Mouse (Mus musculus): ENCODE measurements at regions not wholly inside any gene's neighbourhood (a gene's known extent, or its start where the extent isn't known, plus 50 kb on each side); places are given as distances from the start of the nearest gene placed in this dataset.
A peak's percentile ranks its signal among the peaks of the same experiment; 100 is the strongest.

DNA sequence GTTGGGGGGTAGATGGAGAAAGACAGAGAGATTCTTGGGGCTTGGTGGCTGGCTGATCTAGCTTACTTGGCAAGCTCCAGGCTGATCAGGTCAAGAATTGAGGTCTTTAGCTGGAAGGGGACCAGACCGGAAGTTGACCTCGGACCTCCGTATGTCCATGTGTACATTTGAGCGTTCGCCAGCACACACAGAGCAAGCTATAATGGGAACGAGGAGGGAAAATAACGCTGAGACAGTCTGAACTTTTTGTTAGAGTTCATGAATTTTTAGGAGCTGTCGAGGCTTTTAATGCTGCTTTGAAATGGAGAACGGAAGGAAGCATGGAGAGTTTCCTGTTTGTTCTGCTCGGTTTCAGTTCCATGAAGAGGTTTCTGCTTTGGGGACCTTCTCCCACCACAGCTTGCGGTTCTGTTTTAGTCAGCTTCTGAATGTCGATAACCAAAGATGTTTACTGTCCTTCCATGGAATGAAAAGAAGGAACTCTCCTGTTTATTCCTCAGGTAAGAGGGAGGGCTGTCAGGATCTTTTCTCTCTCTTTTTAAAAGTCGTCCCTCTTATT is 226.0 kb upstream of the Pkn2 start:
- intact Hi-C loops (cut with DNase I), result no loop called here
- DNase-seq, result no peak

DNA sequence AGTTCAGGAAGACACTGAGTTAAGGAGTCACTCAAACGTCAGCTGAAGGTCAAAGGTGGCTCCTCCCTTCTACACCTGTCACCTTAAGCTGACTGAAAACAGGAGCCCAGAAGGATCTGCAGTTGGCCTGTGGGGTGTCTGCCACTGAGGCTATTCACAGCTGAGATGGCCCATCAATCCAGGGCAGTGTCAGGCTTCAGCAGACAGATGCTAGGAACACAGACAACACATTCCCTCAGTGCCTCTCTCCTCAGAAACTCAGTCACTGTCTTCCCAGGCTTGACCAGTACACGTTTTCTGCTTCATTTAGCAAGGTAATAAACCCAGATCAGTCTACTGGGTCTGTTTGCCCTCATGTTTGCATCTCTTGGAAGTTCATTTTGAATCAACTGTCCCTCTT is 222.9 kb upstream of the Pkn2 start:
- intact Hi-C loops (cut with DNase I), result no loop called here
- no peak for DNase-seq

DNA sequence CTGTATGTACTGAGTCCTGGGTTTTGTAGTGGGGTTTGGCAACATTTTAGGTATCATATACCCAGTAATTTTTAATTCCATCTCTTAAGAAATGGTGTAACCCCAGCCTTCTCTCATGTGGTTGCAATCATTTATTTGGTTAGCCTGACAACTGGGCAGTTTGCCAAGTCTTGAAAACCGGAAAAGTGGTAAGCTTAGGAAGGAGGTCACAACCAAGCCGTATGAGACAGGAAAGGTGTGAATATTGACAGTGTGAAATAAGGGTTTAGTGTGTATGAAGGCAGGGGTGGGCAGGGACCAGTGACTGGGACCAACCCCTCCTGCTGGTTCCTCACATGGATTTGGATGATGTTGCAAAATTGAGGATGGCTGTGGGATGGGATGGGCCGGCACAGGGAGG is 221.5 kb upstream of the Pkn2 start:
- peak; percentile 19 to 45 for DNase-seq
- intact Hi-C loops (cut with DNase I), result no loop called here

DNA sequence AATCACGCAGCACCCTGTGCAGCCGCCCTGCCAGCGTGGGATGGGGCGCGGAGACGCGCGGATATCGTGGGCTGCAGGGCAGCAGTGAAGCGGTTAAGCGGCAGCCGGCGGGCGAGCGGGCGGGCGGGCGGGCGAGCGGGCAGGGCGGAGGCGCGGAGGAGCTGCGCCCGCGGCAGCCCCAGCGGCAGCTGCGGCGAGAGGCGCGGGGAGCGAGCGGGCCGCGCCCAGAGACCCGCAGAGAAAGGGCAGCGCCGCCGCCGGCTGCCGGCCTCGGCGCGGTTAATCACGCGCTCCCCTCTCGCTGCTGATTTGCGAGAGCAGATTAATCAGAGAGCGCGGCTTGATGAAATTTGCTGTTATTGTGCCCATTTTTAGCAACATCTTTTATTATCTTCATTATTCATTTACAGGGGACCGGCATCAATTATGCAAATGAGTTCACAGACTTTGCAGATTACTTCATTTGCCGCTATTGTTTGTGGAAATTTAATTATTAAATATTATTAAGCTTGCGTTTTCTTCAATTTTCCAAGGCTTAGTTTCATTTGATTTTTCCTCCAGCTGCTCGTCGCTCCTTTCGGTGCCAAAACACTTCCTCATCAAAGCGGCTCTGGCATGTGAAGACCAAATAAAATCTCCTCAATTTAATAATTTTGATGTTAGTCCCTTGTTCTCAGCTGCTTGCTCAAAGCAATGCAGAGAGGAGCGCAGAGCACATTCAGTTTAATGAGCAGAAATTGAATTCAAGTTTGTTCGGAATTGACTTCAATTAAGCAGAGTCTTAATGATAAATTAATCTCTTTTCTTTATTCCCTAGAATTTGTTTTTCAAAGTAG is 219.2 kb upstream of the Pkn2 start:
- peak; percentile 13 to 14 for DNase-seq
- intact Hi-C loops (cut with DNase I), result no loop called here

DNA sequence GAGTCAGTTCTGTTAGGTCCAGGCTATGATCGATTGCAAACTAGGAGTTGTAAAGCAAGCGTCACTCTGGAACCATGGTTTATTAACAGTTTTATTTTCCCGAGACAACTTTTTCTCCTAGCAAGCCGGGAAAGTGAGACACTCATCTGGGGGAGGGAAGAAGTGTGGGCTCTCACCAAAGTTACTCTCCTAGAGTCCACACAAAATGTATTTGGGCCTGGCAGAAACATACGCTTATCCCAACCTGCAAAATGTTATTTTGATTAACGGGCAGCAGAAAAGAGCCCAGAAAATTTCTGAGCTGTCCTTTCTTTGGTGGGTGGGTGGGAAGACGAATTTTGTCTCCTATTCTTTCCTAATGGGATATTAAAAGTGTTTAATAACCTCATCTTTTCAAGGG is 218.4 kb upstream of the Pkn2 start:
- intact Hi-C loops (cut with DNase I), result no loop called here
- DNase-seq, result no peak

DNA sequence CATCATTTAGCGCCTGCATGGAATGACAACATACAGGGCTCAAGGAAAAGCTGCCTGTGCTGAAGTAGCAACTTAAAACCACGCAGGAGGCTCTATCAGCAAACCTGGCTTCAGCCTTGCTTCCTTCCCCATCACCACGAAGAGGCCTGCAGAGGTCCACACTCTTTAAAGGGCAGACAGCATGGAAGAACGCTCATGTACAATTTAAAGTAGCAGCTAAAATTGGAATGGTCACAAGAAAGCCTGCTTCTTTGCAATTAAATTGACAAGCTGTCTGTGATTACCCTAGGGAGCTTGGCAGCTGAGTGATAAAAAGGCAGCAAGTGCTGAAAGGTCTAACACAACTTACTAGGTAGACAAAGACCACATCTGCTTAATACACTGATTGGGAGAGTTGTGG is 210.4 kb upstream of the Pkn2 start:
- DNase-seq, result peak; percentile 10 to 21
- intact Hi-C loops (cut with DNase I), result no loop called here

DNA sequence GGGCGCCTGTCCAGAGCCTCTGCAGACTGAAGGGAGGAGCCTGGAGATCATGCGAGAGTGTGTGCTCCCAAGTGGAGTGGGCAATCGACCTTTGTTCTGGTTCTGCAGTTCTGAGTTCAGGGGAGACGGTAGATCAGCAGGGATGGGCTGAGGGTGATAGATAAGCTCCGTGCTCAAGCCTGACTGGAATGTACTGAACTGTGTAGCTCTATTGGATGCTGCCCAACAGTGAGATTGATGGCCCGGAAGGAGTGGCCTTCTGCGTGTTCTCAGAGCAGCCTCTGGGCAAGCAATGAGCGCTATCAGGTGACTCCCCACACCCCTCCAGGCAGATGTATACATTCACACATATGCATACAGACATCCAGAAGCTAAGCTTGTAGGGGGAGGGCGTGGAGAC is 209.1 kb upstream of the Pkn2 start:
- intact Hi-C loops (cut with DNase I), result no loop called here
- DNase-seq, result peak; percentile 38 to 53

DNA sequence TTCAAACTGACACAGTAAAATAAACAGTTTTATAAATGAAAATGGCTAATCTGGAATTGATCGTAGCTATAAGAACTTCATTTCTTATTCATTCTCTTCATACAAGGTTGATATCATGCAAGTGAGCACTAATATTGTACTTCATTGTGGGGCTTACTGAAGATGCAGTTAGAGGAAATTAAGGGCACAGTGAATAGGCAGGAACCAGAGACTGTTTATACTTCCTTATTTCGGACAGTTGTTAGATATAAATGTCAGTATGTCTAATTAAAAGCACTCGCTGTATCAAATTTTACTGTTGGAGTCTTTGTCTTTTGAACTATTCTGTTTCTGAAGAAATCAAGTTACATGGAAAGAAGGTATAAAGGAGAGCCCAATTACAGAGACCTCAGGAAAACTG is 208.5 kb upstream of the Pkn2 start:
- intact Hi-C loops (cut with DNase I), result no loop called here
- DNase-seq, result no peak

DNA sequence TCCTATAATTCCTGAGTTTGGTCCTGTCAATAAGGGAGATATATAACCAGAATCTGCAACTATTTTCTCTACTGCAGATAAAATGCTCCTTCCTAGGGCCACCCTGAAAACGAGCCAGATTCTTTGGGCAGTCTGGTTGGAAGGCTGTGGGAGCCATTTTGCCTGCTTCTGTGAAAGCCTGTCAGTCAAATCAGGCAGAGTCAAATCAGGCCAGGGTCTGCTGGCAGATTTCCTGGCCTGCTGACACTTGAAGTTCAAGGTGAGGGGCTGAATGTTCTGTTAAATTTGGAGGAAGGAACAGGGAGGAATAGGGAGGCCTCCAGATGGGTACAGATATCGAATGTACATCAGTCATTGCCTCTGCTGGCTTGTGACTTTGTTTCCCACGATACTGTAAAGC is 206.0 kb upstream of the Pkn2 start:
- peak; percentile 13 to 14 for DNase-seq
- intact Hi-C loops (cut with DNase I), result no loop called here

DNA sequence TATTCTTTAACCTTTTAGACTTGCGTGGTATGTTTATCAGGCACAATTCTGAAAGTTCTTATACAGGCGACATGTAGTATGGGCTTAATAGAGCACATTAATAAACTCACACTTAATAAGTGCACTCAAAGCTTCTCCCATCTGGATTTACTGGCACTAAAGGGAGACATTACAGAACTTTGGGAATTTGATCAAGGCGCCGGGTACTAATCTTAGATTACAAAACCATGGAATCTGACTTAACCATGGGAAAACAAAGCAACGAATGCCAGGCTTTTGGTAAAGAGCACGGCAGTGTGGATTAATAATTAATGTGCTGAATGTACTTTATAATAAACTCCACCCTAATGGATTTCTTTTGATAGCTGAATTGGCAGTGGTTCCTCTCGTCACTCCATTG is 196.5 kb upstream of the Pkn2 start:
- DNase-seq, result no peak
- intact Hi-C loops (cut with DNase I), result no loop called here

DNA sequence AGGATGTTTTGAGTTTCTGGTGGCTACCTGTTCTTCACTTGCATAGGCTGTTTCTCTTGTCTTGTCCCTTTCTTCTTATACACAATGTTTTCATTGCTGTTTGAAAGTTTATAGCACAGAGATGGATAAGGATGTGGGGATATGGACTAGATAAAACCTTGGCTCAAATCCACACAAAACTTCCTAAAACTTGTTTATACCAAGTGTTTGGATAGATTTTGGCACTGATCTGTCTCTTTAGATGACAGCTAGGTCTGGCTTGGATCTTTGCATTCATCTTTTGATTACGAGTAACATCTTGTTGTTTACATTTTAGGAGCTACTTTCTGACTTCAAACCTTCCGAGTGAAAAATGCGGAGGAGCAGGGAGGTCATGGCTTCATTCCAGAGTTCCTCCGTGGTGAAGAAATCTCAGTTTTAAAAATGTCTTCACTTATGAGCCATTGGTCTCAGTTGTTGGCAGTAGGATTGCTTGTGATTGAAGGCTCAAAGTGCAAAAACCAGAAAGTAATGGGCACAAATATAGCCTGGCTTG is 190.1 kb upstream of the Pkn2 start:
- intact Hi-C loops (cut with DNase I), result no loop called here

DNA sequence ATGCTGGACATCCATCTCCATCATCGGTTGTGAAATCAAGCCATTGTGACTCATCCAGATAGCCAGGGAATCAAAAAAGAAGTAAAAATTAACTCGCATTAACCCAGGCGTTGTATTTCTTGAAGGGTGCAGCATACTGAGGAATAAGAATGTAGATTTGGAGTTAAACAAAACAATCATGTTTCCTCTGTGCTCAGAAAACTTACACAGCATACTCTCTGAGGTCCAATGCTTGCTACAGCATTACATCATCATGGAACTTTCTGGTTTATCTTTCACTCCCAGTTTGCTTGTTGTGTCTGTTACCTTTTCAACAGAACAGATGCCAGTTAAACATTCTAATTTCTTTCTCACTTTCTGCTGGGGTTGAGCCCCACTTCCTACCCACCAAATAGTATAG is 173.1 kb upstream of the Pkn2 start:
- intact Hi-C loops (cut with DNase I), result no loop called here
- no peak for DNase-seq

More for the DNA sequence above, 190.1 kb upstream of the Pkn2 start:
- DNase-seq, result no peak

DNA sequence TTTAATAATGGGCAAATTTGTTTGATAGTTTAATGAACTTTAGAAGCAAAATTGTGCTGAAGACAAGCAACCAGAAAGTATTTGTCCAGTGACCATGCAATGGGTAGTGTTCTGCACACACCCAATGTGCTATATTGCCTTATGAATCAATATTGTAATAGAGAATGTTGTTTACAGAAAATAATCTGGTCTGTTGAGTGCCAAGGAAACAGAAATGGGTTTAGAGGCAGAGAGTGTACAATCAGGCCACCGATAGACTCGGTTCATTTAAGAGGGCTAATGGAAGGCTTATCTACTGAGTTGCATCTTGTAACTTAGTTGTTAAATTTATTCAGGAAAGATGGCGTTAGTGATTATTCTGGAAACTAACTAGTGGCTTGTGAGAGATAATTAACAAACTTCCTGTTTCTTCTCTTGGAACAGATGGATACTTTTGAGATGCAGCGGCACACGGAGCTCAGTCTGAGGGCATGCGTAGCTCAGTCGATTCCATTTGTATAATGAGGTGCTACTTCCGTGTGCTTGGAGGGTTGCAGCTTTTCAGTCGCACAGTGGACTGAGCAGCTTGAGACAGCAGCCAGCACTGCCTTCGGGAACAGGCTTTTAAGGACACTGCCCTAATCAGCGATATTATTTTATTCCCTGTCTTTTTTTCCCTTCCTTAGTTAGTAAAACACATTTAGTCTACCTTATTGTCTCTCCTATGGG is 171.6 kb upstream of the Pkn2 start:
- intact Hi-C loops (cut with DNase I), result no loop called here
- no peak for DNase-seq

DNA sequence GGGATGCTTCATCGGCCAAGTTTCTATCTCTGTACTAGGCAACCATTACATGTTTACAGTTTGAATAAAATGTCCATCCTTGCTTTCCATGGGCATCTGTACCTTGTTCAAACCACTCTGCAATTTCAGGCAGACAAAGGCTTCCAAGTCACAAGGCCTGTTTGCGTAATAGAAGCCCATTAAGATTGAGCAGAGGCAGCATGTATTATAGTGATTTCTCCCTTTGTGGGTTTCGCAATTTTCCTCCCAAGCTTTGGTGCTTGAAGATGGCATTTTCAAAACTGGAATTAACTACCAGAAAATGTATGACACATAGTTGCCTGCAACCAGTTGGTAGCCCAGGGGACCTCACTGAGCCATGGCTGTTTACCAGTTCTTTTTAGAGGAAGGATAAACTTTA is 158.9 kb upstream of the Pkn2 start:
- no peak for DNase-seq
- intact Hi-C loops (cut with DNase I), result no loop called here

DNA sequence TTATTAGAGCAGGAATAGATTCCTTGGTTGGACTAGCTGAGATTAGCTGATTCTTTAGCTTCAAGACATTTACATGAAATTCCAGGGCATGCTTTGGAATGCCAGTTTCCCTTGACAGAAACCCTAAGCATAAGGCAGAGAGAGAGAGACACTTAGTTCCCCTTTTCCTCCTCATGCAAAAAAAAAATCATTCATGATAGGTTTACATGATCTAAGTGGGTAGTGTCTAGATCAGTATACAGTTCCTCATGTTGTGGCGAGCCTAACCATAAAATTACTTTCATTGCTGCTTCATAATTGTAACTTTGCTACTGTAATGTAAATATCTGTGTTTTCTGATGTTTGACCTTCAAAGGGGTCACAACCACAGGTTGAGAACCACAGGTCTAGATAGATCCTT is 154.3 kb upstream of the Pkn2 start:
- intact Hi-C loops (cut with DNase I), result no loop called here
- no peak for DNase-seq

DNA sequence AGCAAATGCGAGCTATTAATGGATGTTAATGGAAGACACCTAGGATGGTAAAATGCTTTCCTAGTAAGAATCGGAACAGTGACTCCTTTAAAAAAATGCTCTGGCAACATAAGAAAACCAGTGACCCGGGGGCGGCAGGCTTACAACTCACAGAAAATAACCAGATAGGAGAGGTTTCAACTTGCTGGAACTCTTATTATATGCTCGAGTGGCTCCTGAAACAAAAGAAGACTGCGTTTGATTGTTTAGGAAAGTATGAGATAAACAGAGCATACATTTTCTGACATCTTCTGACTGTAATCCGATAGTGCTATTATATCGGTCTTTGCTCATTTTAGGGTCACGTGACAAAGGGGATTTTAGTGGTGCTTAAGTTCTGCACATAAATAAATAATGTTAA is 152.8 kb upstream of the Pkn2 start:
- intact Hi-C loops (cut with DNase I), result no loop called here

DNA sequence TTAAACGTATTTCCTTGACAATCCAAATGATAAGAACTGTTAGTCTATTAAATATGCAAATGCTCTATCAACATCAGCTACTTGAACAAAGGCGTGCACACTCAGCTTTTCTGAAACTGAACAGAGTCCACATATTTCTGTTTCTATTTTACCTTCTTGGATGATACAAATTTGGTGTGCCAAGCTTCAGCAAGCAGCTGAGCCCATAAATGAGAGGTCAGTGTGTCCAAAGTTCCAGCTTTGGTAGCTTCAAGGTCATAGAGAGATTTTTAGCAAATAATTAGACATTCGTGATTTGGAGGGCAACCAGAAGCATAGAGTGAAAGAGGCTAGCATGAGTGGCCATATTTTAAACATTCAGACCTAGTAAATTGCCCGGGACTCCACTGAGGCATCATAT is 140.7 kb upstream of the Pkn2 start:
- intact Hi-C loops (cut with DNase I), result no loop called here

More for the DNA sequence above, 152.8 kb upstream of the Pkn2 start:
- no peak for DNase-seq

DNA sequence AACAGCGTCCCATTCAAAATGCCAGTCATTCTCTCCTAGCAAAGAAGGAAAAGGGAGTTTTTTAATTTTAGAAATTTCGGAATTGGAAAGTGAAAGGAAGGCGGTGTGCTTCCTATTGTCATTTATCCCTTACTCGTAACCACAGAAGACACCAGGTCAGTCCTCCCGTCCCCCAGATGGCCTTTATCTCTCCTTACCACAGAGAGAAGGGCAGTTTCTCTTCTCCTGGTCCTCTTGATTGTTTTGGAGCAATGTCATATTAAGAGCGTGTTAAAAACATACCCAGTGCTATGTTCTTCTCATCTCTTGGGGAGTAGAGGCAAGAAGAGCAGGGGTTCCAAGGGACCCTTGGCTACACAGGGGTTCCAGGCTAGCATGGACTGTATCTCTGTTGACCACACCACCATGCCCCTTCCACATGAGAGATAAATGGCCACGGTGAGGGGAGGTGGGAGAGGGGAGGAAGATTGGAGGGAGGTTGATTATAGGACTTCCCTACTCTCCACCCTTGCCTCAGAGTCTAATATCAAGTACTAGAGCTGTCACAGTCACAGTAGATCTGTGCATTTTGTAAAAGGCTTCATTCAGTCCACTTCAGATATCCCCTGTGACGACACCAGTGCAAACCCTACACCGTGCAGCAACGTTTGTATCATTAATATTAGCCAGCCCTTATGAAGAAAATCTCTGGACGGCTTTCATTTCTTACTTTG is 139.5 kb upstream of the Pkn2 start:
- DNase-seq, result no peak
- intact Hi-C loops (cut with DNase I), result no loop called here

More for the DNA sequence above, 140.7 kb upstream of the Pkn2 start:
- DNase-seq, result no peak

DNA sequence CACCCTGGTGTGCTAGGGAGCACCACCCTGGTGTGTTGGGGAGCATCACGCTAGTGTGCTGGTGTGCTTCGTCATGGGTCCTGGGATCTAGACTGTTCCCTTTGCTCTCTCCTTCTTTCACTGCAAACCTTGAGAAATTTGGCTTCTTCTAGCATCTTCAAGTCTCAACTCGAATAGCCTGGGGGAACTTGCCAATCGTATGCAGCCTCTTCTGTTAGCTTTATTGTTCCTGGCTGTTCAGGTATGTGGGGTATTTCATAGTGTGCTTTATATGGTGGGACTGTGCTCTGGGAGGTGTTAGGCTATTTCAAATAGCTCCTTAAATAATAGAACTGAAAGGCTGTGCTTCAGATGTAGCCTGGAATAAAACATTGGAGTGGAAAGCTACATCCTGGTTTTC is 135.7 kb upstream of the Pkn2 start:
- DNase-seq, result no peak
- intact Hi-C loops (cut with DNase I), result no loop called here

DNA sequence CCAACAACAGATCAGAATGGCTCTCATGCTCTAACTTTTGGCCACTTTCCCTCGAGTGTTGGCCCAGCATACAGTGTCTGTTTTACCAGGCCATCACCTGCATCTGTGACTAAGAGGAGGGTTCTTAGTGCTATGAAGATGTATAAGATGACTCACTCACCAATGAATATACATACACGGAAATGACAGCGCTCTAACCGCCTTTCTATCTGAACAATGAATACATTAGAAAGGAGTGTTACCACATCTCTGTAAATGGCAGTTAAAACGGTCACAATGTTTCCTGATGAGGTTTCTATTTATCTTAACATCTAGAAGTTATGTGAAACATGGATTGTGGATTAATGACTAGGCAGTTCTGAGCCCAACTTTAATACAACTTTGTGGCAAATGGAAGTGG is 135.0 kb upstream of the Pkn2 start:
- DNase-seq, result no peak

DNA sequence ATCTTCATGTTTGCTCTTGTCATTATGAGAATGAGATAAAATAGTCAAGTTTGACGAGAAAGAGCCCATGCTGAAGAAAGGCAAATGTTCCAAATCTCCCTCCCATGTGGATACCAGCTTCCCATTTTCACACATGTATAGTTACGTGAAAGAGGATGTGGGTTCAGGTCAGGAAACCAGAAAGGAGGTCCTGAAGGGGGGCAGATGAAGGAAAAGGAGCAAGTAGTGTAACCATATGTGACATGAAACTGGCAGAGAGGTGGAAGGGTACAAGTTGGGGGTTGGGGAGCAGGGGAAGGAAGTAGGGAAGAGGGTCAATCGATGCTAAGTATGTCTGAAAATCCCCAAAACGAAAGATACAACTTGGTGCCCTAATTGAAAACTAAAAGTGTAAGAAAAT is 132.6 kb upstream of the Pkn2 start:
- DNase-seq, result no peak
- intact Hi-C loops (cut with DNase I), result no loop called here

More for the DNA sequence above, 135.0 kb upstream of the Pkn2 start:
- intact Hi-C loops (cut with DNase I), result no loop called here

All from heart, postnatal 10 days (tissue).